Mouse (Mus musculus) ES-Bruce4 (cell line): ENCODE measurements around the gene Pbx1. TPM values are rescaled to one million over a fixed set of nuclear protein-coding genes. Genes with fewer than 3 reads are reported as not detected.

Source experiments
- H3K27ac ChIP-seq: 2 replicates; pipeline ENCODE4 v1.5.1; 2012; ENCODE audit warnings: low read length, inconsistent platforms; ENCODE audit not compliant: insufficient read depth
- H3K27me3 ChIP-seq: 2 replicates; pipeline ENCODE4 v1.6.1; 2012; ENCODE audit warnings: mild to moderate bottlenecking, low read length, inconsistent platforms; ENCODE audit not compliant: control insufficient read depth, poor library complexity, insufficient read depth, severe bottlenecking
- H3K36me3 ChIP-seq: 2 replicates; pipeline ENCODE4 v1.6.1; 2012; ENCODE audit warnings: inconsistent platforms, mild to moderate bottlenecking, low read length, moderate library complexity; ENCODE audit not compliant: control insufficient read depth, poor library complexity, insufficient read depth, severe bottlenecking
- H3K4me1 ChIP-seq: one replicate; pipeline ENCODE4 v1.8.1; 2011; ENCODE audit warnings: low read length; ENCODE audit not compliant: control insufficient read depth, insufficient read depth
- H3K4me3 ChIP-seq: 2 replicates; pipeline ENCODE4 v1.5.1; 2011; ENCODE audit warnings: low read depth, mild to moderate bottlenecking, low read length
- H3K9ac ChIP-seq: 2 replicates; pipeline ENCODE4 v1.6.1; 2012; ENCODE audit warnings: low read depth, mild to moderate bottlenecking, inconsistent platforms; ENCODE audit not compliant: poor library complexity, severe bottlenecking
- H3K9me3 ChIP-seq: replicated peaks from 2 replicates; pipeline ENCODE4 v1.6.1; 2012; ENCODE audit warnings: mild to moderate bottlenecking, low read length, inconsistent platforms; ENCODE audit not compliant: control insufficient read depth, poor library complexity, insufficient read depth, severe bottlenecking
- CTCF ChIP-seq: IDR thresholded peaks from one replicate; pipeline ENCODE4 v1.8.1; 2011; ENCODE audit warnings: low read depth, low read length
- EP300 ChIP-seq: IDR thresholded peaks from 2 replicates; pipeline ENCODE4 v1.6.1; 2011; ENCODE audit warnings: low read depth, low read length; ENCODE audit not compliant: insufficient read depth
- POLR2A ChIP-seq: IDR thresholded peaks from one replicate; pipeline ENCODE4 v1.8.1; 2011; ENCODE audit warnings: low read length; ENCODE audit not compliant: insufficient read depth
- polyA plus RNA-seq: library from polyadenylated mRNA; stranded (reverse); fragments of >200 nt; gene quantifications from 2 replicates; pipeline ENCODE4 v1.2.4, GENCODE M21; 2011; ENCODE audit warnings: low read depth; ENCODE audit not compliant: missing spikeins, insufficient read depth, insufficient read length

Pbx1 gene
- polyA plus RNA-seq, 1 experiment: 28.0 TPM

- H3K4me3 ChIP-seq: no peak overlapping the region
- H3K4me1 ChIP-seq: no peaks in the 10 kb centered on the region
- no peak overlapping the region for H3K27ac ChIP-seq
- TF ChIP-seq POLR2A: no peak
- no peak for TF ChIP-seq EP300
- TF ChIP-seq CTCF: no peak
- no peaks in the 10 kb centered on the region for H3K27me3 ChIP-seq
- H3K36me3 ChIP-seq: no peaks in the 10 kb centered on the region
- 0 out of 2 replicates have a peak, but pooled peaks cover 3% of the 10 kb centered on the region for H3K9me3 ChIP-seq
- no peak overlapping the region for H3K9ac ChIP-seq
Observed at GRCm38 (mm10) chr1:168319695-168320094, 112.4 kb downstream of the Pbx1 start.

- no peak overlapping the region for H3K4me3 ChIP-seq
- no peaks in the 10 kb centered on the region for H3K36me3 ChIP-seq
- TF ChIP-seq CTCF: no peak
- no peak for TF ChIP-seq EP300
- no peak for TF ChIP-seq POLR2A
- H3K27ac ChIP-seq: no peak overlapping the region
- no peak overlapping the region for H3K9ac ChIP-seq
- no peaks in the 10 kb centered on the region for H3K27me3 ChIP-seq
- no peaks in the 10 kb centered on the region for H3K4me1 ChIP-seq
- H3K9me3 ChIP-seq: 0 out of 2 replicates have a peak, but pooled peaks cover 3% of the 10 kb centered on the region
Observed at GRCm38 (mm10) chr1:168318899-168319469, 113.1 kb downstream of the Pbx1 start.

DNA sequence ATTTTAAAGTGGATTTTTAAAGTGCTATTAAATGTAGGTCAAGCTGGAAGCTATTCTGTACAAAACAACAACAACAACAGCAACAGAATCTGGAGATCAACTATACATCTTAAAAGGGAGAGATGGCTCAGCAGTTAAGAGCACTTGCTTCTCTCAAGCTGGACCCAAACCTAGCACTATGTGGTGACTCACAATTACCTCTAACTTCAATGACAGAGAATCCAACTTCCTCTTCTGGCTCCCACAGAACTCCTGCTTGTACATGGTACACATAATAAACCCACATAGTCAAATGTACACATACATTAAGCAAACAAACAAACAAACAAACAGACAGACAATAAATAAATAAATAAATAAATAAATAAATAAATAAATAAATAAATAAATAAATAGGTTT, 118.3 kb downstream of the Pbx1 start:
- TF ChIP-seq POLR2A: no peak
- no peak for TF ChIP-seq CTCF
- no peak for TF ChIP-seq EP300
- no peaks in the 10 kb centered on the region for H3K36me3 ChIP-seq
- no peaks in the 10 kb centered on the region for H3K4me1 ChIP-seq
- no peaks in the 10 kb centered on the region for H3K9me3 ChIP-seq
- no peak overlapping the region for H3K9ac ChIP-seq
- no peaks in the 10 kb centered on the region for H3K27me3 ChIP-seq
- H3K4me3 ChIP-seq: no peak overlapping the region
- no peak overlapping the region for H3K27ac ChIP-seq

DNA sequence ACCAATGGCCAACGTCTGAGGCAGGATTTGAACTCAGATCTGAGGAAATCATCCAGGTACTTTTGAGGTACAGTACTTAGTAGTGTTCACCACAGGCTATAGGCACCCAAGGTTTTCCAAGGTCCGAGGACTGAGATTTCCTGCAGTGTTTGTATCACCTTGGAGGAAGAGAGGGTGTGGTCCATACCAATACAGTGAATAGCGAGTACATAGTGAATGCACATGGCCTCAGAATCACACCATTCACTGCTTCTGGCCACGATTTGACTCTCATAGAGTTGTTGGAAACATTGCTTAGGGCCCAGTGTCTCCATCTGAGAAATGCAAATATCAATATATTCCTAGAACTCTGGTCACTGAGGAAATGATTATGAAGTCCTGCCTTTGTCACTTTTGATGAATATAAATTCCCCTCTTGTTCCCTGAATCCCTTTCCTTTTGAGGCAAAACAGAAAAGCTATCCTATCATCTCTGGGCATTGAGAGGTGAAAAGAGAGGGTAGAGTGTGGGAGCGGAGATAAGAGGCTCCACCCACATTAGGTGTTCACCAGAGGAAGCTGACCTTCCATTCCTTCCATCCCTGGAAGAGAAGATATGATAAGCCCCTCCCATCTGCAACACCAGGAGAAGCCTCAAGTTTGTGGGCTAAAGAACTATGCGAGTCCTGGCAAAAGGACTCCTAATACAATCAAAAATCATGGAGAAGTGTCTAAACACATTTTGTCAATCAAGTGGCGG, 119.2 kb downstream of the Pbx1 start:
- Histone ChIP-seq H3K9ac (no peak overlapping the region), H3K4me1 (no peaks in the 10 kb centered on the region), H3K9me3 (no peaks in the 10 kb centered on the region), H3K27me3 (no peaks in the 10 kb centered on the region), H3K4me3 (no peak overlapping the region), H3K27ac (no peak overlapping the region), H3K36me3 (no peaks in the 10 kb centered on the region)
- TF ChIP-seq EP300 (no peak), CTCF (no peak), POLR2A (no peak)

DNA sequence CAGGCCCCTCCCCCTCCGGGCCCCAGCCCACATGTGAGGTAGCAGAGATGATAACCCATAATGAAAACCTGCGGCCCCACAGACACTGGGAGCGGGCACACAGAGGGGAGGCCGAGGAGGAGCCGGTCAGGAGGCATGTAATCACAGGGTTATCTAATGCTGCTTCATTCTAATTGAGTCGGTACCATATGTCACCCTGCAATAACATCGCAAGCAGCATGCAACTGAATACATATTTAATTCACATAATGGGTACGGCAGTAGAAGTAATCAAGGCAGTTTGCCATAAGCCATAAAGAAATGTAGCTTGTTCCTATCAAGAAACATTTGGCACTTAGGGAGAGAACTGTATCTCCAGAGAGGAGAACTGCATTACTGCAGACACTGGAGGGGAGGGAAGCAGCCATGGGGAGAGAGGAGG, 123.0 kb downstream of the Pbx1 start:
- TF ChIP-seq POLR2A: no peak
- no peak for TF ChIP-seq CTCF
- TF ChIP-seq EP300: no peak
- no peak overlapping the region for H3K4me3 ChIP-seq
- H3K27me3 ChIP-seq: no peaks in the 10 kb centered on the region
- no peaks in the 10 kb centered on the region for H3K36me3 ChIP-seq
- no peak overlapping the region for H3K9ac ChIP-seq
- H3K9me3 ChIP-seq: no peaks in the 10 kb centered on the region
- H3K27ac ChIP-seq: no peak overlapping the region
- no peaks in the 10 kb centered on the region for H3K4me1 ChIP-seq
